In genomic region chr8:120704203-120704602, GRCm38 (mm10) we compare ENCODE assay signal across 30 mouse cellular contexts. TPM values are rescaled to one million over a fixed set of nuclear protein-coding genes. Genes with fewer than 3 reads are reported as not detected.
A peak's percentile ranks its signal among the peaks of the same experiment; 100 is the strongest.
DNase-seq lines count a peak whose midpoint lies in the region; ATAC-seq lines count a peak whose summit lies in the region.
"Had no signal": no experiment of that assay in that cellular context is flagged by ENCODE, and none has a peak within 500 bp of the region (broad histone marks: within the 10 kb centered on the region; RNA-seq: fewer than 3 reads in every experiment).

No protein-coding gene starts in this region.

- 77% methylated on average over 9 of the region's 9 CpGs for WGBS in heart, embryonic 12.5 days
- WGBS in midbrain, embryonic 11.5 days = 86% methylated on average over 9 of the region's 9 CpGs
- WGBS in midbrain, embryonic 16.5 days = 80% methylated on average over 9 of the region's 9 CpGs

- H3K9ac ChIP-seq in heart, embryonic 12.5 days = no peak overlapping the region
- H3K9ac ChIP-seq in midbrain, embryonic 11.5 days (ENCODE audit: low read length) = no peak overlapping the region
- H3K9ac ChIP-seq in midbrain, embryonic 16.5 days (ENCODE audit: low read depth, low read length) = no peak overlapping the region
- H3K9ac ChIP-seq: embryonic facial prominence, embryonic 13.5 days; forebrain, embryonic 12.5 days; heart, embryonic 13.5 days; kidney, embryonic 15.5 days; liver, embryonic 13.5 days; stomach, embryonic 15.5 days had no signal

- H3K27ac ChIP-seq in heart, embryonic 12.5 days (ENCODE audit: poor library complexity, severe bottlenecking) = no peak overlapping the region
- H3K27ac ChIP-seq in midbrain, embryonic 11.5 days (ENCODE audit: low read depth, low read length) = no peak overlapping the region
- no peak overlapping the region for H3K27ac ChIP-seq in midbrain, embryonic 16.5 days (ENCODE audit: low read length)
- H3K27ac ChIP-seq: embryonic facial prominence, embryonic 13.5 days; forebrain, embryonic 12.5 days; heart, embryonic 13.5 days; hindbrain, postnatal 0 days; kidney, embryonic 15.5 days; left cerebral cortex, adult 2 months; liver, embryonic 13.5 days; macrophage; midbrain, embryonic 10.5 days; stomach, embryonic 15.5 days had no signal

- H3K4me3 ChIP-seq in heart, embryonic 12.5 days = no peak overlapping the region
- H3K4me3 ChIP-seq in midbrain, embryonic 11.5 days (ENCODE audit: low read depth, low read length) = no peak overlapping the region
- no peak overlapping the region for H3K4me3 ChIP-seq in midbrain, embryonic 16.5 days (ENCODE audit: low read depth, low read length)
- H3K4me3 ChIP-seq: embryonic facial prominence, embryonic 13.5 days; erythroblast, embryonic 14.5 days; forebrain, embryonic 12.5 days; heart, embryonic 13.5 days; kidney, embryonic 15.5 days; left cerebral cortex, adult 2 months; liver, embryonic 13.5 days; midbrain, embryonic 10.5 days; stomach, embryonic 15.5 days had no signal

- H3K4me1 ChIP-seq in heart, embryonic 12.5 days (replicated peaks) = no peaks in the 10 kb centered on the region; the same call in 1 of the 2 replicates
- no peaks in the 10 kb centered on the region for H3K4me1 ChIP-seq in midbrain, embryonic 11.5 days (ENCODE audit: control insufficient read depth, insufficient read depth, low read length)
- H3K4me1 ChIP-seq in midbrain, embryonic 16.5 days (ENCODE audit: control insufficient read depth, insufficient read depth, low read length) = no peaks in the 10 kb centered on the region
- H3K4me1 ChIP-seq: embryonic facial prominence, embryonic 13.5 days; forebrain, embryonic 12.5 days; stomach, embryonic 15.5 days had no signal

- no peak overlapping the region for H3K4me2 ChIP-seq in heart, embryonic 12.5 days
- H3K4me2 ChIP-seq in midbrain, embryonic 11.5 days = no peak overlapping the region
- no peak overlapping the region for H3K4me2 ChIP-seq in midbrain, embryonic 16.5 days (ENCODE audit: low read length)
- H3K4me2 ChIP-seq: embryonic facial prominence, embryonic 13.5 days; forebrain, embryonic 12.5 days; heart, embryonic 13.5 days; kidney, embryonic 15.5 days; liver, embryonic 13.5 days; stomach, embryonic 15.5 days had no signal

- no peak for ATAC-seq in heart, embryonic 12.5 days (ENCODE audit: insufficient number of reproducible peaks, low FRiP score)
- ATAC-seq in midbrain, embryonic 11.5 days (ENCODE audit: low FRiP score) = no peak
- ATAC-seq in midbrain, embryonic 16.5 days = no peak
- ATAC-seq: activated CD4-positive, CD25-positive, alpha-beta regulatory T cell, adult 4 months; hindbrain, postnatal 0 days; intestine, postnatal 0 days had no signal

- H3K27me3 ChIP-seq in heart, embryonic 12.5 days (replicated peaks) = peaks cover 19% of the 10 kb centered on the region
- H3K27me3 ChIP-seq in midbrain, embryonic 11.5 days (ENCODE audit: control insufficient read depth, insufficient read depth, low read length) = no peaks in the 10 kb centered on the region
- no peaks in the 10 kb centered on the region; the same call in 1 of the 2 replicates for H3K27me3 ChIP-seq in midbrain, embryonic 16.5 days (ENCODE audit: control insufficient read depth, insufficient read depth, low read depth, low read length)
- H3K27me3 ChIP-seq: forebrain, embryonic 12.5 days; stomach, embryonic 15.5 days had no signal

- peak; percentile 65 to 66 for DNase-seq in heart, adult 18-20 months
- peak; percentile 64 for DNase-seq in midbrain, embryonic 11.5 days (ENCODE audit: low spot score, missing footprints)
- peak; percentile 71 for DNase-seq in lung, postnatal 10 days
- DNase-seq in left cerebral cortex, adult 18-20 months (ENCODE audit: low spot score in 2 of 2) = no peak
- DNase-seq in embryo, embryonic 10.5 days (ENCODE audit: low spot score) = no peak
- DNase-seq: adrenal gland, adult 8-10 months; cerebellum, adult 18-20 months; cerebellum, postnatal 25 days; embryo, embryonic 11 days; layer of hippocampus, adult 9-11 months; liver, embryonic 13.5 days; thymus, postnatal 36 days had no signal

- H3K9me3 ChIP-seq in heart, embryonic 12.5 days (replicated peaks) = no peaks in the 10 kb centered on the region
- H3K9me3 ChIP-seq in midbrain, embryonic 11.5 days (ENCODE audit: control insufficient read depth, low read length) = no peaks in the 10 kb centered on the region
- H3K9me3 ChIP-seq in midbrain, embryonic 16.5 days (replicated peaks; ENCODE audit: control insufficient read depth, low read length, poor library complexity, severe bottlenecking) = no peaks in the 10 kb centered on the region
- H3K9me3 ChIP-seq: embryonic facial prominence, embryonic 13.5 days; forebrain, embryonic 12.5 days; heart, embryonic 13.5 days; kidney, embryonic 15.5 days; liver, embryonic 13.5 days; midbrain, embryonic 10.5 days; stomach, embryonic 15.5 days had no signal

- no peaks in the 10 kb centered on the region for H3K36me3 ChIP-seq in heart, embryonic 12.5 days
- H3K36me3 ChIP-seq in midbrain, embryonic 11.5 days (ENCODE audit: control insufficient read depth, insufficient read depth, low read length) = no peaks in the 10 kb centered on the region
- no peaks in the 10 kb centered on the region for H3K36me3 ChIP-seq in midbrain, embryonic 16.5 days (ENCODE audit: control insufficient read depth, insufficient read depth, low read length)
- H3K36me3 ChIP-seq: embryonic facial prominence, embryonic 13.5 days; forebrain, embryonic 12.5 days; heart, embryonic 13.5 days; kidney, embryonic 15.5 days; liver, embryonic 13.5 days; midbrain, embryonic 10.5 days; stomach, embryonic 15.5 days had no signal

RNA-seq across cellular contexts. Expression of gene Irf8, which starts 32.0 kb away (rescaled TPM):
- 1 to 10 TPM; 4.8 to 6.9 TPM for total RNA-seq in heart, adult 18-20 months (2021)
- polyA plus RNA-seq in heart, embryonic 12.5 days (2016; fragmentation: Nextera tagmentation; extraction: Ambion mirVana) = 4.9 and 5.6 TPM in 2 replicates
- polyA plus RNA-seq in midbrain, embryonic 11.5 days (2014; fragmentation: Nextera tagmentation; extraction: Ambion mirVana) = 4.7 and 4.9 TPM in 2 replicates
- polyA plus RNA-seq in midbrain, embryonic 16.5 days (2015; fragmentation: Nextera tagmentation; extraction: Ambion mirVana) = 3.9 TPM in 2 replicates
- total RNA-seq in left cerebral cortex, adult 18-20 months (2021) = 1 to 10 TPM; 4.1 to 4.8 TPM
- total RNA-seq: MEL had no signal
- polyA plus RNA-seq: C2C12 had no signal

RNA-seq across cellular contexts. Expression of gene Emc8, which starts 35.8 kb away (rescaled TPM):
- total RNA-seq in heart, adult 18-20 months (2021) = 10 to 100 TPM; 42.7 to 46.4 TPM
- 168 and 183 TPM in 2 replicates for polyA plus RNA-seq in heart, embryonic 12.5 days (2016; fragmentation: Nextera tagmentation; extraction: Ambion mirVana)
- polyA plus RNA-seq in midbrain, embryonic 11.5 days (2014; fragmentation: Nextera tagmentation; extraction: Ambion mirVana) = 292 and 306 TPM in 2 replicates
- polyA plus RNA-seq in midbrain, embryonic 16.5 days (2015; fragmentation: Nextera tagmentation; extraction: Ambion mirVana) = 99.5 and 105 TPM in 2 replicates
- 10 to 100 TPM; 71.4 to 79.7 TPM for total RNA-seq in left cerebral cortex, adult 18-20 months (2021)

RNA-seq across cellular contexts. Expression of gene Cox4i1, which starts 36.2 kb away (rescaled TPM):
- total RNA-seq in heart, adult 18-20 months (2021) = 1,000 to 10,000 TPM; 4,737 to 4,778 TPM
- 1,676 and 1,716 TPM in 2 replicates for polyA plus RNA-seq in heart, embryonic 12.5 days (2016; fragmentation: Nextera tagmentation; extraction: Ambion mirVana)
- polyA plus RNA-seq in midbrain, embryonic 11.5 days (2014; fragmentation: Nextera tagmentation; extraction: Ambion mirVana) = 937 and 953 TPM in 2 replicates
- 1,051 and 1,134 TPM in 2 replicates for polyA plus RNA-seq in midbrain, embryonic 16.5 days (2015; fragmentation: Nextera tagmentation; extraction: Ambion mirVana)
- total RNA-seq in left cerebral cortex, adult 18-20 months (2021) = 1,000 to 10,000 TPM; 1,182 TPM

RNA-seq across cellular contexts. Expression of gene Gm27021, which starts 36.3 kb away (rescaled TPM):
- total RNA-seq in heart, adult 18-20 months (2021) = not detected
- polyA plus RNA-seq in heart, embryonic 12.5 days (2016; fragmentation: Nextera tagmentation; extraction: Ambion mirVana) = 0.72 TPM in 1 of 2 replicates, not detected in the other
- polyA plus RNA-seq in midbrain, embryonic 11.5 days (2014; fragmentation: Nextera tagmentation; extraction: Ambion mirVana) = 3.4 and 3.5 TPM in 2 replicates
- polyA plus RNA-seq in midbrain, embryonic 16.5 days (2015; fragmentation: Nextera tagmentation; extraction: Ambion mirVana) = 4.7 and 5.6 TPM in 2 replicates
- under 1 TPM; 0.59 to 0.91 TPM for total RNA-seq in left cerebral cortex, adult 18-20 months (2021)
- total RNA-seq: gastrocnemius, postnatal 36 days; neutrophil, adult 5-6 weeks had no signal
- polyA plus RNA-seq: activated CD4-positive, CD25-positive, alpha-beta regulatory T cell, adult 4 months; macrophage had no signal

RNA-seq across cellular contexts. Expression of gene 1190005I06Rik, which starts 56.8 kb away (rescaled TPM):
- 1 to 10 TPM; 5.6 to 6.3 TPM for total RNA-seq in heart, adult 18-20 months (2021)
- polyA plus RNA-seq in heart, embryonic 12.5 days (2016; fragmentation: Nextera tagmentation; extraction: Ambion mirVana) = 3.5 and 6.7 TPM in 2 replicates
- polyA plus RNA-seq in midbrain, embryonic 11.5 days (2014; fragmentation: Nextera tagmentation; extraction: Ambion mirVana) = 2.9 and 4.4 TPM in 2 replicates
- 18.2 and 22.2 TPM in 2 replicates for polyA plus RNA-seq in midbrain, embryonic 16.5 days (2015; fragmentation: Nextera tagmentation; extraction: Ambion mirVana)
- total RNA-seq in left cerebral cortex, adult 18-20 months (2021) = 10 to 100 TPM; 10.1 to 15.6 TPM
- total RNA-seq: neutrophil, adult 5-6 weeks had no signal
- polyA plus RNA-seq: activated CD4-positive, CD25-positive, alpha-beta regulatory T cell, adult 4 months had no signal

Comparison
In these comparisons a context has a peak if more than half of its experiments do, and no peak if none do; other contexts are left out.
1. DNase-seq: peak in heart, adult 18-20 months (2 of 2), midbrain, embryonic 11.5 days (single experiment) and lung, postnatal 10 days (single experiment); none in left cerebral cortex, adult 18-20 months (0 of 2) and embryo, embryonic 10.5 days (single experiment).